In the genomic region with DNA sequence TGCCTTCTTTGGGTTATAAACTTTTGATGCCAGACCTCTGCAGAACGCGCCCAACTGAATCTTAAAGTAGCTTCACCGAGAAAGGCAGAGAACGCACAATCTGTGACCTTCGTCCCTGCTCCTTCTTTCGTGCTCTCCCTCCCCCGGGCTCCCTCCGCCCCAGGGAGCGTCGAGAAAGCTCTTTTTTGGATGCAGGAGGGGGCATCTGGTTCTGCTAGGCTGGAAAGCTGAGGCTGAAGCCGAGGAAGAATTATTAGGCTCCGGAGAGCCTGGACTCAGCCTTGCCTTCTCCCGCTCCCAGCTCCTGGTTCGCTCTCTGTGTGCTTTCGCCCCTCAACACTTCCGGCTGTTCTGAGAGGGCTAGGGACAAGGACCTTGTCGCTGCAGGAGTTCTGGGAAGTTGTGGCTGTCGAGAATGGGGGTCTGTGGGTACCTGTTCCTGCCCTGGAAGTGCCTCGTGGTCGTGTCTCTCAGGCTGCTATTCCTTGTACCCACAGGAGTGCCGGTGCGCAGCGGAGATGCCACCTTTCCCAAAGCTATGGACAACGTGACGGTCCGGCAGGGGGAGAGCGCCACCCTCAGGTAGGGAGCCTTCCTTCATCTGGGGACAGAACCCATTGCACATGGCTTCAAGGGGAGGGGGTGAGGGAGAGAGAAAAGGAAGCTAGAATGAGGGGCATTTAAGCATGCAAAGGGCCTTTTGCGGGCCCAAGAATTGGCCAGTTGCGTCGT, we compare ENCODE assay signal across 8 mouse cellular contexts.
DNase-seq lines count a peak whose midpoint lies in the region; ATAC-seq and TF ChIP-seq lines count a peak whose summit lies in the region.

No protein-coding gene starts in this region.

- TF ChIP-seq EP300 in heart, postnatal 0 days (IDR thresholded peaks at IDR 0.05; ENCODE audit: low read depth): no peak

- H3K27ac ChIP-seq in embryonic facial prominence, embryonic 10.5 days (replicated peaks): peak overlapping the region; percentile 74; the same call in 1 of the 2 replicates
- no peak overlapping the region for H3K27ac ChIP-seq in heart, postnatal 0 days (ENCODE audit: low read depth)
- peak overlapping the region; percentile 63 for H3K27ac ChIP-seq in midbrain, embryonic 15.5 days

- peak overlapping the region; percentile 77 for H3K4me3 ChIP-seq in E14TG2a.4 (replicated peaks; ENCODE audit: low read length)
- H3K4me3 ChIP-seq in embryonic facial prominence, embryonic 10.5 days: peak overlapping the region; percentile 71
- peak overlapping the region; percentile 51 for H3K4me3 ChIP-seq in heart, postnatal 0 days (ENCODE audit: low read depth, low read length)
- H3K4me3 ChIP-seq in midbrain, embryonic 15.5 days: peak overlapping the region; percentile 60

- peaks cover 56% of the 10 kb centered on the region for H3K27me3 ChIP-seq in E14TG2a.4 (ENCODE audit: insufficient read depth, low read length)
- H3K27me3 ChIP-seq in embryonic facial prominence, embryonic 10.5 days (replicated peaks; ENCODE audit: low read depth, poor library complexity, severe bottlenecking): peaks cover 57% of the 10 kb centered on the region
- peaks cover 32% of the 10 kb centered on the region for H3K27me3 ChIP-seq in heart, postnatal 0 days (ENCODE audit: control insufficient read depth, insufficient read depth, low read length)
- no peaks in the 10 kb centered on the region for H3K27me3 ChIP-seq in midbrain, embryonic 15.5 days (replicated peaks)

- peak; percentile 24; the same call in 1 of the 2 replicates for TF ChIP-seq CTCF in E14TG2a.4 (conservative IDR thresholded peaks at IDR 0.05; ENCODE audit: low read length)
- TF ChIP-seq CTCF in heart, postnatal 0 days (IDR thresholded peaks at IDR 0.05; ENCODE audit: low read depth): peak; percentile 56

- peak; percentile 74 for DNase-seq in adrenal gland, adult 2 months
- peak; percentile 75 for DNase-seq in embryonic facial prominence, embryonic 10.5 days (ENCODE audit: low spot score)
- peak; percentile 22 for DNase-seq in heart, postnatal 0 days (ENCODE audit: low spot score)
- DNase-seq in left cerebral cortex, adult 18-20 months (ENCODE audit: low spot score in 2 of 2): peak; percentile 87 to 91
- DNase-seq in thymus, adult 18-20 months: no peak

- WGBS in embryonic facial prominence, embryonic 10.5 days: 2% methylated on average over 30 of the region's 30 CpGs
- 4% methylated on average over 30 of the region's 30 CpGs for WGBS in heart, postnatal 0 days
- WGBS in midbrain, embryonic 15.5 days: 2% methylated on average over 30 of the region's 30 CpGs

- peaks cover under 1% of the 10 kb centered on the region for H3K9me3 ChIP-seq in E14TG2a.4 (ENCODE audit: low read length)
- H3K9me3 ChIP-seq in embryonic facial prominence, embryonic 10.5 days: no peaks in the 10 kb centered on the region
- no peaks in the 10 kb centered on the region for H3K9me3 ChIP-seq in heart, postnatal 0 days (replicated peaks; ENCODE audit: control insufficient read depth, low read length)
- H3K9me3 ChIP-seq in midbrain, embryonic 15.5 days: no peaks in the 10 kb centered on the region

- no peak overlapping the region for H3K9ac ChIP-seq in heart, postnatal 0 days (replicated peaks; ENCODE audit: low read depth, low read length)
- peak overlapping the region; percentile 55 for H3K9ac ChIP-seq in midbrain, embryonic 15.5 days

- peak; percentile 27; the same call in 1 of the 2 replicates for ATAC-seq in heart, postnatal 0 days (ENCODE audit: insufficient read depth, low read depth)
- ATAC-seq in midbrain, embryonic 15.5 days (replicated peaks): peak; percentile 72; the same call in 1 of the 2 replicates
- no peak for ATAC-seq in megakaryocyte progenitor cell, adult 5-6 weeks (replicated peaks; ENCODE audit: poor library complexity)

- H3K4me2 ChIP-seq in heart, postnatal 0 days (ENCODE audit: low read depth, low read length): peak overlapping the region; percentile 88
- H3K4me2 ChIP-seq in midbrain, embryonic 15.5 days: peak overlapping the region; percentile 99

- H3K36me3 ChIP-seq in E14TG2a.4 (ENCODE audit: insufficient read depth, low read length): no peaks in the 10 kb centered on the region
- no peaks in the 10 kb centered on the region for H3K36me3 ChIP-seq in embryonic facial prominence, embryonic 10.5 days (replicated peaks)
- no peaks in the 10 kb centered on the region for H3K36me3 ChIP-seq in heart, postnatal 0 days (replicated peaks; ENCODE audit: control insufficient read depth, insufficient read depth, low read length)
- H3K36me3 ChIP-seq in midbrain, embryonic 15.5 days (replicated peaks): no peaks in the 10 kb centered on the region

- peaks cover 11% of the 10 kb centered on the region for H3K4me1 ChIP-seq in E14TG2a.4 (replicated peaks; ENCODE audit: low read depth, low read length)
- H3K4me1 ChIP-seq in embryonic facial prominence, embryonic 10.5 days: peaks cover 22% of the 10 kb centered on the region
- H3K4me1 ChIP-seq in heart, postnatal 0 days (ENCODE audit: control insufficient read depth, insufficient read depth): no peaks in the 10 kb centered on the region
- peaks cover 24% of the 10 kb centered on the region for H3K4me1 ChIP-seq in midbrain, embryonic 15.5 days

Comparison
In these comparisons a context has a peak if more than half of its experiments do, and no peak if none do; other contexts are left out.
1. DNase-seq: peak in adrenal gland, adult 2 months (single experiment), embryonic facial prominence, embryonic 10.5 days (single experiment), heart, postnatal 0 days (single experiment) and left cerebral cortex, adult 18-20 months (2 of 2); none in thymus, adult 18-20 months (0 of 2).
2. Peak in every context shown above with its lines, with median percentiles within 50 percentile points of each other: H3K4me3 ChIP-seq.